ENCODE assay signal across 8 mouse cellular contexts in genomic region chr15:99724292-99725021, GRCm38 (mm10). TPM values are rescaled to one million over a fixed set of nuclear protein-coding genes. Genes with fewer than 3 reads are reported as not detected.
DNase-seq lines count a peak whose midpoint lies in the region; ATAC-seq and TF ChIP-seq lines count a peak whose summit lies in the region.

No protein-coding gene starts in this region.

- peak; percentile 77 to 81 for DNase-seq in cerebellum, postnatal 10 days
- DNase-seq in gastrocnemius, adult 18-20 months (ENCODE audit: low spot score): peak; percentile 90
- peak; percentile 73 to 78 for DNase-seq in left cerebral cortex, postnatal 25 days (ENCODE audit: low spot score in 2 of 2)
- DNase-seq in mesoderm, embryonic 11.5 days (ENCODE audit: low read depth, low spot score): peak; percentile 78

- H3K4me1 ChIP-seq in megakaryocyte, embryonic 14.5 days: peaks cover 44% of the 10 kb centered on the region
- H3K4me1 ChIP-seq in hindbrain, embryonic 16.5 days (ENCODE audit: control insufficient read depth, insufficient read depth, low read depth, low read length): peaks cover 25% of the 10 kb centered on the region
- peaks cover 27% of the 10 kb centered on the region for H3K4me1 ChIP-seq in small intestine, adult 2 months (ENCODE audit: control insufficient read depth, insufficient read depth, insufficient read length, low read length)

- peak overlapping the region; percentile 54; the same call in 1 of the 2 replicates for H3K9ac ChIP-seq in hindbrain, embryonic 16.5 days (ENCODE audit: low read depth, low read length)

- H3K27me3 ChIP-seq in megakaryocyte, embryonic 14.5 days (replicated peaks): peaks cover 13% of the 10 kb centered on the region
- no peaks in the 10 kb centered on the region for H3K27me3 ChIP-seq in hindbrain, embryonic 16.5 days (replicated peaks; ENCODE audit: control insufficient read depth, insufficient read depth, low read length)
- H3K27me3 ChIP-seq in small intestine, adult 2 months (ENCODE audit: control insufficient read depth, insufficient read depth, low read length): no peaks in the 10 kb centered on the region

- H3K4me3 ChIP-seq in megakaryocyte, embryonic 14.5 days (replicated peaks): peak overlapping the region; percentile 99
- H3K4me3 ChIP-seq in hindbrain, embryonic 16.5 days (ENCODE audit: low read length): peak overlapping the region; percentile 94
- H3K4me3 ChIP-seq in small intestine, adult 2 months (ENCODE audit: low read depth, low read length): peak overlapping the region; percentile 23

- H3K4me2 ChIP-seq in hindbrain, embryonic 16.5 days (ENCODE audit: low read length): peak overlapping the region; percentile 64

- intact Hi-C loops in left cerebral cortex, postnatal 25 days (cut with DNase I): loop anchor here (2.0 to 5.0 kb wide), 2 partner anchors 48 to 178 kb away; partner anchors contain the start of gene Cers5

- ATAC-seq in megakaryocyte, adult 5-6 weeks (ENCODE audit: poor library complexity, severe bottlenecking): no peak
- peak; percentile 24 for ATAC-seq in hindbrain, embryonic 16.5 days

- TF ChIP-seq POLR2A in small intestine, adult 2 months (IDR thresholded peaks at IDR 0.05; ENCODE audit: low read depth, low read length): no peak; the same call in 1 of the 2 replicates

- peak overlapping the region; percentile 81 for H3K27ac ChIP-seq in hindbrain, embryonic 16.5 days (ENCODE audit: low read depth, low read length)
- peak overlapping the region; percentile 95 for H3K27ac ChIP-seq in small intestine, adult 2 months (ENCODE audit: insufficient read depth, low read depth, low read length)

- H3K9me3 ChIP-seq in megakaryocyte, embryonic 14.5 days: no peaks in the 10 kb centered on the region
- no peaks in the 10 kb centered on the region for H3K9me3 ChIP-seq in hindbrain, embryonic 16.5 days (ENCODE audit: control insufficient read depth, low read length)

- peak; percentile 62; the same call in 1 of the 2 replicates for TF ChIP-seq CTCF in small intestine, adult 2 months (IDR thresholded peaks at IDR 0.05; ENCODE audit: extremely low read depth, insufficient read length, insufficient replicate concordance, low read depth, low read length)

- 10% methylated on average over 16 of the region's 16 CpGs for WGBS in hindbrain, embryonic 16.5 days
- 5% methylated on average over 16 of the region's 16 CpGs for WGBS in small intestine, adult 2 months

- peaks cover 20% of the 10 kb centered on the region for H3K36me3 ChIP-seq in megakaryocyte, embryonic 14.5 days (replicated peaks; ENCODE audit: low read length)
- peaks cover 13% of the 10 kb centered on the region; the same call in 1 of the 2 replicates for H3K36me3 ChIP-seq in hindbrain, embryonic 16.5 days (ENCODE audit: control insufficient read depth, insufficient read depth, low read length)
- H3K36me3 ChIP-seq in small intestine, adult 2 months (ENCODE audit: control insufficient read depth, insufficient read depth, low read length): peaks cover 54% of the 10 kb centered on the region

RNA-seq across cellular contexts. Expression of gene Cox14, which starts 1.0 kb away (rescaled TPM):
- 83.6 and 145 TPM in 2 replicates for polyA plus RNA-seq in megakaryocyte, embryonic 14.5 days (2012; ENCODE audit: insufficient read depth, low replicate concordance)
- 67.3 and 78.1 TPM in 2 replicates for total RNA-seq in megakaryocyte, adult 5-6 weeks (2015)
- 15.4 and 25.6 TPM in 2 replicates for total RNA-seq in megakaryocyte, adult 5-6 weeks (2017)
- total RNA-seq in gastrocnemius, adult 18-20 months (2021): 100 to 1,000 TPM; 139 to 156 TPM
- polyA plus RNA-seq in hindbrain, embryonic 16.5 days (2015; fragmentation: Nextera tagmentation; extraction: Ambion mirVana): 175 and 191 TPM in 2 replicates
- 100 to 1,000 TPM; 126 to 128 TPM for total RNA-seq in left cerebral cortex, postnatal 25 days (2021)
- polyA plus RNA-seq in small intestine, adult 2 months (2012; rRNA removed): 301 and 397 TPM in 2 replicates

RNA-seq across cellular contexts. Expression of gene Gpd1, which starts 7.1 kb away (rescaled TPM):
- polyA plus RNA-seq in megakaryocyte, embryonic 14.5 days (2012; ENCODE audit: insufficient read depth, low replicate concordance): 0.34 TPM in 1 of 2 replicates, not detected in the other
- total RNA-seq in megakaryocyte, adult 5-6 weeks (2015): 0.11 TPM in 1 of 2 replicates, not detected in the other
- 0.20 and 0.26 TPM in 2 replicates for total RNA-seq in megakaryocyte, adult 5-6 weeks (2017)
- 100 to 1,000 TPM; 366 to 449 TPM for total RNA-seq in gastrocnemius, adult 18-20 months (2021)
- polyA plus RNA-seq in hindbrain, embryonic 16.5 days (2015; fragmentation: Nextera tagmentation; extraction: Ambion mirVana): 3.1 and 4.6 TPM in 2 replicates
- total RNA-seq in left cerebral cortex, postnatal 25 days (2021): 10 to 100 TPM; 86.4 to 88.3 TPM
- 246 and 260 TPM in 2 replicates for polyA plus RNA-seq in small intestine, adult 2 months (2012; rRNA removed)

RNA-seq across cellular contexts. Expression of gene Gm17349, which starts 19.2 kb away (rescaled TPM):
- 17.1 TPM in 1 of 2 replicates, not detected in the other for polyA plus RNA-seq in megakaryocyte, embryonic 14.5 days (2012; ENCODE audit: insufficient read depth, low replicate concordance)
- not detected in 2 replicates for total RNA-seq in megakaryocyte, adult 5-6 weeks (2015)
- not detected in 2 replicates for total RNA-seq in megakaryocyte, adult 5-6 weeks (2017)
- not detected for total RNA-seq in gastrocnemius, adult 18-20 months (2021)
- not detected in 2 replicates for polyA plus RNA-seq in hindbrain, embryonic 16.5 days (2015; fragmentation: Nextera tagmentation; extraction: Ambion mirVana)
- total RNA-seq in left cerebral cortex, postnatal 25 days (2021): 1 to 10 TPM; 7.1 to 7.6 TPM
- 3.0 TPM in 1 of 2 replicates, not detected in the other for polyA plus RNA-seq in small intestine, adult 2 months (2012; rRNA removed)

RNA-seq across cellular contexts. Expression of gene Smarcd1, which starts 22.5 kb away (rescaled TPM):
- 20.3 and 45.0 TPM in 2 replicates for polyA plus RNA-seq in megakaryocyte, embryonic 14.5 days (2012; ENCODE audit: insufficient read depth, low replicate concordance)
- 12.0 and 12.4 TPM in 2 replicates for total RNA-seq in megakaryocyte, adult 5-6 weeks (2015)
- 9.3 and 16.1 TPM in 2 replicates for total RNA-seq in megakaryocyte, adult 5-6 weeks (2017)
- 1 to 10 TPM; 5.8 to 7.4 TPM for total RNA-seq in gastrocnemius, adult 18-20 months (2021)
- polyA plus RNA-seq in hindbrain, embryonic 16.5 days (2015; fragmentation: Nextera tagmentation; extraction: Ambion mirVana): 71.7 and 86.2 TPM in 2 replicates
- 100 to 1,000 TPM; 159 to 164 TPM for total RNA-seq in left cerebral cortex, postnatal 25 days (2021)
- polyA plus RNA-seq in small intestine, adult 2 months (2012; rRNA removed): 9.5 and 23.8 TPM in 2 replicates

RNA-seq across cellular contexts. Expression of gene Cers5, which starts 48.2 kb away (rescaled TPM):
- polyA plus RNA-seq in megakaryocyte, embryonic 14.5 days (2012; ENCODE audit: insufficient read depth, low replicate concordance): 3.2 and 13.6 TPM in 2 replicates
- 64.6 and 75.6 TPM in 2 replicates for total RNA-seq in megakaryocyte, adult 5-6 weeks (2015)
- 42.3 and 45.3 TPM in 2 replicates for total RNA-seq in megakaryocyte, adult 5-6 weeks (2017)
- total RNA-seq in gastrocnemius, adult 18-20 months (2021): 1 to 10 TPM; 2.9 to 6.2 TPM
- polyA plus RNA-seq in hindbrain, embryonic 16.5 days (2015; fragmentation: Nextera tagmentation; extraction: Ambion mirVana): 91.9 and 95.2 TPM in 2 replicates
- 10 to 100 TPM; 38.8 to 39.6 TPM for total RNA-seq in left cerebral cortex, postnatal 25 days (2021)
- 6.9 and 8.2 TPM in 2 replicates for polyA plus RNA-seq in small intestine, adult 2 months (2012; rRNA removed)

Comparison
In these comparisons a context has a peak if more than half of its experiments do, and no peak if none do; other contexts are left out.
1. H3K4me3 ChIP-seq: peak in every context shown above with its lines; median percentile 99 in megakaryocyte, embryonic 14.5 days; 94 in hindbrain, embryonic 16.5 days; 23 in small intestine, adult 2 months.
2. RNA of gene Gpd1, which starts 7.1 kb away (total RNA-seq): 366 to 449 TPM in gastrocnemius, adult 18-20 months and 86.4 to 88.3 TPM in left cerebral cortex, postnatal 25 days; 0.11 to 0.26 TPM in megakaryocyte, adult 5-6 weeks; every median in the first group is over 10 times any median in the second.
3. RNA of gene Gm17349, which starts 19.2 kb away (total RNA-seq): 7.1 to 7.6 TPM in left cerebral cortex, postnatal 25 days; not detected in gastrocnemius, adult 18-20 months and not detected in megakaryocyte, adult 5-6 weeks; every median in the first group is over 4 times any median in the second.
4. Peak in every context shown above with its lines, with median percentiles within 50 percentile points of each other: DNase-seq.